Mouse (Mus musculus) G1E (cell line): ENCODE data around the gene Trpv6. TPM values are rescaled to one million over a fixed set of nuclear protein-coding genes. Genes with fewer than 3 reads are reported as not detected.

Source experiments
- ATAC-seq: 2 replicates; pipeline ENCODE4 v1.8.0; 2016; ENCODE audit warnings: mild to moderate bottlenecking; ENCODE audit not compliant: insufficient number of reproducible peaks, poor library complexity, low FRiP score, severe bottlenecking; ENCODE audit errors: extremely low read depth
- DNase-seq: peaks from one replicate; pipeline ENCODE4 v3.0.0; 2012; ENCODE audit warnings: low spot score
- H3K27me3 ChIP-seq: 2 replicates; pipeline ENCODE4 v1.6.1; 2012; ENCODE audit warnings: mild to moderate bottlenecking, low read length, inconsistent platforms; ENCODE audit not compliant: insufficient read depth
- H3K36me3 ChIP-seq: replicated peaks from 2 replicates; pipeline ENCODE3; 2012; ENCODE audit warnings: mild to moderate bottlenecking, inconsistent platforms
- H3K4me1 ChIP-seq: 2 replicates; pipeline ENCODE4 v1.6.1; 2012; ENCODE audit warnings: low read depth, low read length, inconsistent platforms, mixed read lengths; ENCODE audit not compliant: insufficient read depth
- H3K4me3 ChIP-seq: 2 replicates; pipeline ENCODE4 v1.5.1; 2012; ENCODE audit warnings: low read depth, mild to moderate bottlenecking, inconsistent platforms, low read length, moderate library complexity, mixed read lengths
- H3K9me3 ChIP-seq: replicated peaks from 2 replicates; pipeline ENCODE4 v1.6.1; 2012; ENCODE audit warnings: inconsistent platforms
- CTCF ChIP-seq: IDR thresholded peaks from 2 replicates; pipeline ENCODE4 v1.5.1; 2012; ENCODE audit warnings: low read depth, low read length, inconsistent platforms, mixed read lengths
- GATA1 ChIP-seq: IDR thresholded peaks from 2 replicates; pipeline ENCODE4 v1.6.1; 2012; ENCODE audit warnings: borderline replicate concordance, low read length, inconsistent platforms, mixed read lengths
- GATA2 ChIP-seq: IDR thresholded peaks from 2 replicates; pipeline ENCODE4 v1.6.1; 2012; ENCODE audit warnings: low read depth, low read length, inconsistent platforms, borderline replicate concordance
- POLR2AphosphoS5 ChIP-seq: IDR thresholded peaks from 2 replicates; pipeline ENCODE4 v1.6.1; 2012; ENCODE audit warnings: low read depth, low read length, inconsistent platforms; ENCODE audit not compliant: insufficient replicate concordance
- TAL1 ChIP-seq: conservative IDR thresholded peaks from 2 replicates; pipeline ENCODE4 v1.6.1; 2012; ENCODE audit warnings: low read depth, low read length, inconsistent platforms, mixed read lengths
- polyA plus RNA-seq: library from polyadenylated mRNA; stranded (reverse); fragments of >175 nt; gene quantifications from 2 replicates; pipeline ENCODE4 v1.2.3, GENCODE M21; 2012
- total RNA-seq, 2 experiments: library from RNA; stranded (forward) in 1 of 2; stranded (reverse) in 1 of 2; fragments of 200-1000 nt in 1 of 2; fragments of >200 nt in 1 of 2; fragmentation: Nextera tagmentation in 1 of 2; gene quantifications; 2 replicates each; pipeline ENCODE4 v1.2.3; 2014 to 2017

Trpv6 gene
- total and polyA plus RNA-seq, 3 experiments: 0.05 TPM; not detected in 2

GRCm38 (mm10) chr6:41577297-41577696 is 58.9 kb downstream of the Trpv6 start:
- H3K4me3 ChIP-seq: no peak overlapping the region
- ATAC-seq: no peak
- H3K27me3 ChIP-seq: no peaks in the 10 kb centered on the region
- H3K36me3 ChIP-seq: no peaks in the 10 kb centered on the region
- no peaks in the 10 kb centered on the region for H3K9me3 ChIP-seq
- H3K4me1 ChIP-seq: no peaks in the 10 kb centered on the region
- no peak for DNase-seq
- TF ChIP-seq CTCF (no peak), GATA1 (no peak), GATA2 (no peak), POLR2AphosphoS5 (no peak), TAL1 (no peak)

GRCm38 (mm10) chr6:41576526-41577097 is 59.6 kb downstream of the Trpv6 start:
- Histone ChIP-seq H3K4me3 (no peak overlapping the region), H3K4me1 (no peaks in the 10 kb centered on the region), H3K9me3 (no peaks in the 10 kb centered on the region), H3K27me3 (no peaks in the 10 kb centered on the region), H3K36me3 (no peaks in the 10 kb centered on the region)
- ATAC-seq (no peak), DNase-seq (no peak)
- TF ChIP-seq TAL1: no peak
- TF ChIP-seq CTCF: no peak
- TF ChIP-seq GATA2: no peak
- TF ChIP-seq GATA1: no peak
- no peak for TF ChIP-seq POLR2AphosphoS5

Other genes starting within 250 kb of the Trpv6 start
- not detected in 2 replicates for gene Gm5771, start 244.0 kb downstream of the Trpv6 start, total RNA-seq (2014; fragmentation: Nextera tagmentation)
- gene Gm5771, start 244.0 kb downstream of the Trpv6 start, total RNA-seq (2017): not detected in 2 replicates
- not detected in 2 replicates for gene Gm5771, start 244.0 kb downstream of the Trpv6 start, polyA plus RNA-seq
- gene Gm10334, start 190.3 kb downstream of the Trpv6 start, total RNA-seq (2014; fragmentation: Nextera tagmentation): not detected in 2 replicates
- gene Gm10334, start 190.3 kb downstream of the Trpv6 start, total RNA-seq (2017): not detected in 2 replicates
- not detected in 2 replicates for gene Gm10334, start 190.3 kb downstream of the Trpv6 start, polyA plus RNA-seq
- not detected in 2 replicates for gene Prss1, start 177.5 kb downstream of the Trpv6 start, total RNA-seq (2014; fragmentation: Nextera tagmentation)
- not detected in 2 replicates for gene Prss1, start 177.5 kb downstream of the Trpv6 start, total RNA-seq (2017)
- gene Prss1, start 177.5 kb downstream of the Trpv6 start, polyA plus RNA-seq: not detected in 2 replicates
- gene Prss2, start 114.6 kb downstream of the Trpv6 start, total RNA-seq (2014; fragmentation: Nextera tagmentation): not detected in 2 replicates
- gene Prss2, start 114.6 kb downstream of the Trpv6 start, total RNA-seq (2017): not detected in 2 replicates
- gene Prss2, start 114.6 kb downstream of the Trpv6 start, polyA plus RNA-seq: not detected in 2 replicates
- not detected in 2 replicates for gene Ephb6, start 30.9 kb downstream of the Trpv6 start, total RNA-seq (2014; fragmentation: Nextera tagmentation)
- 1.2 and 1.7 TPM in 2 replicates for gene Ephb6, start 30.9 kb downstream of the Trpv6 start, total RNA-seq (2017)
- 0.12 and 0.46 TPM in 2 replicates for gene Ephb6, start 30.9 kb downstream of the Trpv6 start, polyA plus RNA-seq
- not detected in 2 replicates for gene Trpv5, start 44.4 kb upstream of the Trpv6 start, total RNA-seq (2014; fragmentation: Nextera tagmentation)
- gene Trpv5, start 44.4 kb upstream of the Trpv6 start, total RNA-seq (2017): 0.16 TPM in 1 of 2 replicates, not detected in the other
- gene Trpv5, start 44.4 kb upstream of the Trpv6 start, polyA plus RNA-seq: not detected in 2 replicates
- not detected in 2 replicates for gene Llcfc1, start 48.0 kb upstream of the Trpv6 start, total RNA-seq (2014; fragmentation: Nextera tagmentation)
- not detected in 2 replicates for gene Llcfc1, start 48.0 kb upstream of the Trpv6 start, total RNA-seq (2017)
- not detected in 2 replicates for gene Llcfc1, start 48.0 kb upstream of the Trpv6 start, polyA plus RNA-seq
- gene Kel, start 67.9 kb upstream of the Trpv6 start, total RNA-seq (2014; fragmentation: Nextera tagmentation): 26.4 and 152 TPM in 2 replicates
- 14.7 and 16.5 TPM in 2 replicates for gene Kel, start 67.9 kb upstream of the Trpv6 start, total RNA-seq (2017)
- gene Kel, start 67.9 kb upstream of the Trpv6 start, polyA plus RNA-seq: 1.1 and 1.6 TPM in 2 replicates
- not detected in 2 replicates for gene Olfr459, start 138.8 kb upstream of the Trpv6 start, total RNA-seq (2014; fragmentation: Nextera tagmentation)
- 0.05 TPM in 1 of 2 replicates, not detected in the other for gene Olfr459, start 138.8 kb upstream of the Trpv6 start, total RNA-seq (2017)
- not detected in 2 replicates for gene Olfr459, start 138.8 kb upstream of the Trpv6 start, polyA plus RNA-seq
- not detected in 2 replicates for gene Pip, start 211.1 kb upstream of the Trpv6 start, total RNA-seq (2014; fragmentation: Nextera tagmentation)
- gene Pip, start 211.1 kb upstream of the Trpv6 start, total RNA-seq (2017): 0.11 TPM in 1 of 2 replicates, not detected in the other
- gene Pip, start 211.1 kb upstream of the Trpv6 start, polyA plus RNA-seq: not detected in 2 replicates
- not detected in 2 replicates for gene Sval2, start 216.6 kb upstream of the Trpv6 start, total RNA-seq (2014; fragmentation: Nextera tagmentation)
- not detected in 2 replicates for gene Sval2, start 216.6 kb upstream of the Trpv6 start, total RNA-seq (2017)
- not detected in 2 replicates for gene Sval2, start 216.6 kb upstream of the Trpv6 start, polyA plus RNA-seq